Mouse (Mus musculus): Measurements from ENCODE around the gene Tomm70a. TPM values are rescaled to one million over a fixed set of nuclear protein-coding genes. Genes with fewer than 3 reads are reported as not detected.

Gene Tomm70a
- polyA plus RNA-seq, 1 experiment from 2014 or later, result 52.6 TPM

GRCm38 (mm10) chr16:57131544-57131943 is 10.0 kb downstream of the Tomm70a start:
- H3K9me3 ChIP-seq (ENCODE audit: control insufficient read depth, low read length), result no peaks in the 10 kb centered on the region
- ATAC-seq (ENCODE audit: low read depth) (no peak), DNase-seq (ENCODE audit: low spot score) (no peak)
- no peak overlapping the region for H3K4me2 ChIP-seq (ENCODE audit: low read depth, low read length)
- peaks cover 23% of the 10 kb centered on the region for H3K36me3 ChIP-seq (ENCODE audit: control insufficient read depth, insufficient read depth, low read length)
- no peak overlapping the region for H3K4me3 ChIP-seq (ENCODE audit: low read depth, low read length)
- H3K4me1 ChIP-seq (ENCODE audit: control insufficient read depth, insufficient read depth, low read length), result no peaks in the 10 kb centered on the region
- 78% methylated on average over 4 of the region's 4 CpGs for WGBS
- no peak overlapping the region for H3K27ac ChIP-seq (replicated peaks; ENCODE audit: low read depth, low read length)
- no peaks in the 10 kb centered on the region for H3K27me3 ChIP-seq (replicated peaks; ENCODE audit: control insufficient read depth, insufficient read depth, low read length)
- no peak overlapping the region for H3K9ac ChIP-seq (ENCODE audit: low read depth, low read length)

- no peak overlapping the region for H3K4me2 ChIP-seq (ENCODE audit: low read depth, low read length)
- whole genome bisulfite sequencing, result 85% methylated on average over 1 of the region's 1 CpGs
- no peak for ATAC-seq (ENCODE audit: low read depth)
These were observed 10.8 kb downstream of the Tomm70a start for GRCm38 (mm10) chr16:57132326-57132725.

GRCm38 (mm10) chr16:57133611-57134010 is 12.1 kb downstream of the Tomm70a start:
- WGBS, result 90% methylated on average over 6 of the region's 6 CpGs
- no peaks in the 10 kb centered on the region for H3K27me3 ChIP-seq (replicated peaks; ENCODE audit: control insufficient read depth, insufficient read depth, low read length)
- no peak for ATAC-seq (ENCODE audit: low read depth)
- H3K4me1 ChIP-seq (ENCODE audit: control insufficient read depth, insufficient read depth, low read length), result no peaks in the 10 kb centered on the region
- no peak for DNase-seq (ENCODE audit: low spot score)
- H3K4me2 ChIP-seq (ENCODE audit: low read depth, low read length), result no peak overlapping the region
- H3K4me3 ChIP-seq (ENCODE audit: low read depth, low read length), result no peak overlapping the region
- H3K36me3 ChIP-seq (ENCODE audit: control insufficient read depth, insufficient read depth, low read length), result peaks cover 43% of the 10 kb centered on the region
- H3K27ac ChIP-seq (replicated peaks; ENCODE audit: low read depth, low read length), result no peak overlapping the region
- H3K9ac ChIP-seq (ENCODE audit: low read depth, low read length), result no peak overlapping the region
- no peaks in the 10 kb centered on the region for H3K9me3 ChIP-seq (ENCODE audit: control insufficient read depth, low read length)

More at GRCm38 (mm10) chr16:57132326-57132725, 10.8 kb downstream of the Tomm70a start:
- no peak for DNase-seq (ENCODE audit: low spot score)
- H3K27me3 ChIP-seq (replicated peaks; ENCODE audit: control insufficient read depth, insufficient read depth, low read length), result no peaks in the 10 kb centered on the region
- H3K27ac ChIP-seq (replicated peaks; ENCODE audit: low read depth, low read length), result no peak overlapping the region
- H3K9ac ChIP-seq (ENCODE audit: low read depth, low read length), result no peak overlapping the region
- no peaks in the 10 kb centered on the region for H3K9me3 ChIP-seq (ENCODE audit: control insufficient read depth, low read length)
- peaks cover 31% of the 10 kb centered on the region for H3K36me3 ChIP-seq (ENCODE audit: control insufficient read depth, insufficient read depth, low read length)
- no peaks in the 10 kb centered on the region for H3K4me1 ChIP-seq (ENCODE audit: control insufficient read depth, insufficient read depth, low read length)
- no peak overlapping the region for H3K4me3 ChIP-seq (ENCODE audit: low read depth, low read length)

- H3K9me3 ChIP-seq (ENCODE audit: control insufficient read depth, low read length), result no peaks in the 10 kb centered on the region
- H3K27me3 ChIP-seq (replicated peaks; ENCODE audit: control insufficient read depth, insufficient read depth, low read length), result no peaks in the 10 kb centered on the region
- H3K27ac ChIP-seq (replicated peaks; ENCODE audit: low read depth, low read length), result no peak overlapping the region
- peaks cover 74% of the 10 kb centered on the region for H3K36me3 ChIP-seq (ENCODE audit: control insufficient read depth, insufficient read depth, low read length)
- 90% methylated on average over 5 of the region's 5 CpGs for WGBS
- DNase-seq (ENCODE audit: low spot score) (no peak), ATAC-seq (ENCODE audit: low read depth) (no peak)
- no peak overlapping the region for H3K4me3 ChIP-seq (ENCODE audit: low read depth, low read length)
- no peak overlapping the region for H3K9ac ChIP-seq (ENCODE audit: low read depth, low read length)
- H3K4me2 ChIP-seq (ENCODE audit: low read depth, low read length), result no peak overlapping the region
- H3K4me1 ChIP-seq (ENCODE audit: control insufficient read depth, insufficient read depth, low read length), result no peaks in the 10 kb centered on the region
These were observed 23.2 kb downstream of the Tomm70a start for GRCm38 (mm10) chr16:57144741-57145140.

GRCm38 (mm10) chr16:57151437-57151836 is 29.9 kb downstream of the Tomm70a start:
- H3K27me3 ChIP-seq (replicated peaks; ENCODE audit: control insufficient read depth, insufficient read depth, low read length), result no peaks in the 10 kb centered on the region
- no peaks in the 10 kb centered on the region for H3K9me3 ChIP-seq (ENCODE audit: control insufficient read depth, low read length)
- no peak overlapping the region for H3K4me2 ChIP-seq (ENCODE audit: low read depth, low read length)
- peaks cover 77% of the 10 kb centered on the region for H3K36me3 ChIP-seq (ENCODE audit: control insufficient read depth, insufficient read depth, low read length)
- H3K4me3 ChIP-seq (ENCODE audit: low read depth, low read length), result no peak overlapping the region
- WGBS, result 95% methylated on average over 4 of the region's 4 CpGs
- H3K4me1 ChIP-seq (ENCODE audit: control insufficient read depth, insufficient read depth, low read length), result no peaks in the 10 kb centered on the region
- no peak overlapping the region for H3K9ac ChIP-seq (ENCODE audit: low read depth, low read length)
- H3K27ac ChIP-seq (replicated peaks; ENCODE audit: low read depth, low read length), result no peak overlapping the region
- ATAC-seq (ENCODE audit: low read depth), result no peak
- DNase-seq (ENCODE audit: low spot score), result no peak

- ATAC-seq (ENCODE audit: low read depth) (no peak), DNase-seq (ENCODE audit: low spot score) (no peak)
- Histone ChIP-seq H3K27ac (replicated peaks; ENCODE audit: low read depth, low read length) (no peak overlapping the region), H3K4me2 (ENCODE audit: low read depth, low read length) (no peak overlapping the region), H3K9me3 (ENCODE audit: control insufficient read depth, low read length) (no peaks in the 10 kb centered on the region), H3K27me3 (replicated peaks; ENCODE audit: control insufficient read depth, insufficient read depth, low read length) (no peaks in the 10 kb centered on the region), H3K4me3 (ENCODE audit: low read depth, low read length) (no peak overlapping the region), H3K36me3 (ENCODE audit: control insufficient read depth, insufficient read depth, low read length) (peaks cover 74% of the 10 kb centered on the region), H3K9ac (ENCODE audit: low read depth, low read length) (no peak overlapping the region), H3K4me1 (ENCODE audit: control insufficient read depth, insufficient read depth, low read length) (no peaks in the 10 kb centered on the region)
These were observed 34.4 kb downstream of the Tomm70a start for GRCm38 (mm10) chr16:57155899-57156298.

- Histone ChIP-seq H3K4me2 (ENCODE audit: low read depth, low read length) (no peak overlapping the region), H3K27me3 (replicated peaks; ENCODE audit: control insufficient read depth, insufficient read depth, low read length) (no peaks in the 10 kb centered on the region), H3K9me3 (ENCODE audit: control insufficient read depth, low read length) (no peaks in the 10 kb centered on the region), H3K4me1 (ENCODE audit: control insufficient read depth, insufficient read depth, low read length) (no peaks in the 10 kb centered on the region), H3K36me3 (ENCODE audit: control insufficient read depth, insufficient read depth, low read length) (peaks cover 74% of the 10 kb centered on the region), H3K9ac (ENCODE audit: low read depth, low read length) (no peak overlapping the region), H3K4me3 (ENCODE audit: low read depth, low read length) (no peak overlapping the region), H3K27ac (replicated peaks; ENCODE audit: low read depth, low read length) (no peak overlapping the region)
- ATAC-seq (ENCODE audit: low read depth) (no peak), DNase-seq (ENCODE audit: low spot score) (no peak)
- 93% methylated on average over 4 of the region's 4 CpGs for WGBS
These were observed 35.6 kb downstream of the Tomm70a start for GRCm38 (mm10) chr16:57157076-57157475.

- no peak overlapping the region for H3K4me3 ChIP-seq (ENCODE audit: low read depth, low read length)
- DNase-seq (ENCODE audit: low spot score) (no peak), ATAC-seq (ENCODE audit: low read depth) (no peak)
- no peak overlapping the region for H3K27ac ChIP-seq (replicated peaks; ENCODE audit: low read depth, low read length)
- no peaks in the 10 kb centered on the region for H3K27me3 ChIP-seq (replicated peaks; ENCODE audit: control insufficient read depth, insufficient read depth, low read length)
- no peaks in the 10 kb centered on the region for H3K4me1 ChIP-seq (ENCODE audit: control insufficient read depth, insufficient read depth, low read length)
- H3K4me2 ChIP-seq (ENCODE audit: low read depth, low read length), result no peak overlapping the region
- H3K9ac ChIP-seq (ENCODE audit: low read depth, low read length), result no peak overlapping the region
- WGBS, result 73% methylated on average over 4 of the region's 4 CpGs
- H3K9me3 ChIP-seq (ENCODE audit: control insufficient read depth, low read length), result no peaks in the 10 kb centered on the region
- H3K36me3 ChIP-seq (ENCODE audit: control insufficient read depth, insufficient read depth, low read length), result peaks cover 69% of the 10 kb centered on the region
These were observed 36.2 kb downstream of the Tomm70a start for GRCm38 (mm10) chr16:57157728-57158127.

GRCm38 (mm10) chr16:57159835-57160234 is 38.3 kb downstream of the Tomm70a start:
- Histone ChIP-seq H3K4me2 (ENCODE audit: low read depth, low read length) (no peak overlapping the region), H3K36me3 (ENCODE audit: control insufficient read depth, insufficient read depth, low read length) (peaks cover 70% of the 10 kb centered on the region), H3K4me1 (ENCODE audit: control insufficient read depth, insufficient read depth, low read length) (no peaks in the 10 kb centered on the region), H3K27me3 (replicated peaks; ENCODE audit: control insufficient read depth, insufficient read depth, low read length) (no peaks in the 10 kb centered on the region), H3K9ac (ENCODE audit: low read depth, low read length) (no peak overlapping the region), H3K9me3 (ENCODE audit: control insufficient read depth, low read length) (no peaks in the 10 kb centered on the region), H3K27ac (replicated peaks; ENCODE audit: low read depth, low read length) (no peak overlapping the region), H3K4me3 (ENCODE audit: low read depth, low read length) (no peak overlapping the region)
- DNase-seq (ENCODE audit: low spot score), result no peak
- WGBS, result 63% methylated on average over 7 of the region's 7 CpGs
- no peak for ATAC-seq (ENCODE audit: low read depth)
